Mouse (Mus musculus): ENCODE results near the gene Zc2hc1c. TPM values are rescaled to one million over a fixed set of nuclear protein-coding genes. Genes with fewer than 3 reads are reported as not detected.

The Zc2hc1c gene
- polyA plus RNA-seq, 1 experiment from 2014 or later, result 2.8 TPM

GRCm38 (mm10) chr12:85337567-85338311, 49.3 kb downstream of the Zc2hc1c start:
- Histone ChIP-seq H3K4me3 (ENCODE audit: low read depth, low read length) (peak overlapping the region; percentile 99), H3K9me3 (ENCODE audit: control insufficient read depth, low read depth, low read length) (no peaks in the 10 kb centered on the region), H3K27ac (ENCODE audit: low read length) (no peak overlapping the region), H3K36me3 (ENCODE audit: control insufficient read depth, insufficient read depth, low read length) (peaks cover 25% of the 10 kb centered on the region), H3K27me3 (ENCODE audit: control insufficient read depth, insufficient read depth, low read length) (no peaks in the 10 kb centered on the region), H3K4me2 (replicated peaks; ENCODE audit: low read depth, low read length) (peak overlapping the region; percentile 59), H3K4me1 (ENCODE audit: control insufficient read depth, insufficient read depth, low read length) (peaks cover 9% of the 10 kb centered on the region; the same call in 1 of the 2 replicates), H3K9ac (replicated peaks; ENCODE audit: low read depth, low read length) (no peak overlapping the region)
- WGBS, result 81% methylated on average over 6 of the region's 6 CpGs
- ATAC-seq (ENCODE audit: insufficient number of reproducible peaks, insufficient read depth, low FRiP score, low read depth), result no peak

GRCm38 (mm10) chr12:85338815-85339214, 50.4 kb downstream of the Zc2hc1c start:
- Histone ChIP-seq H3K4me1 (ENCODE audit: control insufficient read depth, insufficient read depth, low read length) (peaks cover 9% of the 10 kb centered on the region; the same call in 1 of the 2 replicates), H3K9ac (replicated peaks; ENCODE audit: low read depth, low read length) (peak overlapping the region; percentile 94), H3K36me3 (ENCODE audit: control insufficient read depth, insufficient read depth, low read length) (peaks cover 16% of the 10 kb centered on the region), H3K9me3 (ENCODE audit: control insufficient read depth, low read depth, low read length) (no peaks in the 10 kb centered on the region), H3K4me3 (ENCODE audit: low read depth, low read length) (peak overlapping the region; percentile 99), H3K4me2 (replicated peaks; ENCODE audit: low read depth, low read length) (peak overlapping the region; percentile 59), H3K27ac (ENCODE audit: low read length) (peak overlapping the region; percentile 88), H3K27me3 (ENCODE audit: control insufficient read depth, insufficient read depth, low read length) (no peaks in the 10 kb centered on the region)
- WGBS, result under 1% methylated on average over 42 of the region's 42 CpGs
- peak; percentile 70; the same call in 1 of the 2 replicates for ATAC-seq (ENCODE audit: insufficient number of reproducible peaks, insufficient read depth, low FRiP score, low read depth)

- H3K27me3 ChIP-seq (ENCODE audit: control insufficient read depth, insufficient read depth, low read length), result no peaks in the 10 kb centered on the region
- no peaks in the 10 kb centered on the region for H3K9me3 ChIP-seq (ENCODE audit: control insufficient read depth, low read depth, low read length)
- H3K36me3 ChIP-seq (ENCODE audit: control insufficient read depth, insufficient read depth, low read length), result peaks cover 16% of the 10 kb centered on the region
- WGBS, result under 1% methylated on average over 36 of the region's 36 CpGs
- peak within 1 kb of the TSS; percentile 59 for H3K4me2 ChIP-seq (replicated peaks; ENCODE audit: low read depth, low read length)
- peaks cover 9% of the 10 kb centered on the region; the same call in 1 of the 2 replicates for H3K4me1 ChIP-seq (ENCODE audit: control insufficient read depth, insufficient read depth, low read length)
- peak within 1 kb of the TSS; percentile 99 for H3K4me3 ChIP-seq (ENCODE audit: low read depth, low read length)
- peak within 1 kb of the TSS; percentile 88 for H3K27ac ChIP-seq (ENCODE audit: low read length)
- ATAC-seq (ENCODE audit: insufficient number of reproducible peaks, insufficient read depth, low FRiP score, low read depth), result peak; percentile 82
- H3K9ac ChIP-seq (replicated peaks; ENCODE audit: low read depth, low read length), result peak within 1 kb of the TSS; percentile 94
Measured at GRCm38 (mm10) chr12:85339243-85339729, 50.9 kb downstream of the Zc2hc1c start, which contains the start of gene Nek9. Nek9 (minus strand) TSS chr12:85339362.

- Histone ChIP-seq H3K4me1 (ENCODE audit: control insufficient read depth, insufficient read depth, low read length) (peaks cover 9% of the 10 kb centered on the region; the same call in 1 of the 2 replicates), H3K9me3 (ENCODE audit: control insufficient read depth, low read depth, low read length) (no peaks in the 10 kb centered on the region), H3K4me2 (replicated peaks; ENCODE audit: low read depth, low read length) (peak overlapping the region; percentile 59), H3K27me3 (ENCODE audit: control insufficient read depth, insufficient read depth, low read length) (no peaks in the 10 kb centered on the region), H3K4me3 (ENCODE audit: low read depth, low read length) (peak overlapping the region; percentile 99), H3K27ac (ENCODE audit: low read length) (no peak overlapping the region), H3K9ac (replicated peaks; ENCODE audit: low read depth, low read length) (no peak overlapping the region), H3K36me3 (ENCODE audit: control insufficient read depth, insufficient read depth, low read length) (peaks cover 18% of the 10 kb centered on the region)
- no peak for ATAC-seq (ENCODE audit: insufficient number of reproducible peaks, insufficient read depth, low FRiP score, low read depth)
- 52% methylated on average over 4 of the region's 4 CpGs for WGBS
Measured at GRCm38 (mm10) chr12:85339947-85340346, 51.6 kb downstream of the Zc2hc1c start.

- Histone ChIP-seq H3K9ac (replicated peaks; ENCODE audit: low read depth, low read length) (no peak overlapping the region), H3K36me3 (ENCODE audit: control insufficient read depth, insufficient read depth, low read length) (peaks cover 13% of the 10 kb centered on the region), H3K4me3 (ENCODE audit: low read depth, low read length) (no peak overlapping the region), H3K4me2 (replicated peaks; ENCODE audit: low read depth, low read length) (no peak overlapping the region), H3K4me1 (ENCODE audit: control insufficient read depth, insufficient read depth, low read length) (peaks cover 12% of the 10 kb centered on the region; the same call in 1 of the 2 replicates), H3K9me3 (ENCODE audit: control insufficient read depth, low read depth, low read length) (no peaks in the 10 kb centered on the region), H3K27ac (ENCODE audit: low read length) (no peak overlapping the region), H3K27me3 (ENCODE audit: control insufficient read depth, insufficient read depth, low read length) (no peaks in the 10 kb centered on the region)
- ATAC-seq (ENCODE audit: insufficient number of reproducible peaks, insufficient read depth, low FRiP score, low read depth), result no peak
- 52% methylated on average over 1 of the region's 1 CpGs for WGBS
Measured at GRCm38 (mm10) chr12:85341131-85341530, 52.7 kb downstream of the Zc2hc1c start.

GRCm38 (mm10) chr12:85342310-85342709, 53.9 kb downstream of the Zc2hc1c start:
- ATAC-seq (ENCODE audit: insufficient number of reproducible peaks, insufficient read depth, low FRiP score, low read depth), result no peak
- Histone ChIP-seq H3K4me2 (replicated peaks; ENCODE audit: low read depth, low read length) (no peak overlapping the region), H3K9ac (replicated peaks; ENCODE audit: low read depth, low read length) (no peak overlapping the region), H3K9me3 (ENCODE audit: control insufficient read depth, low read depth, low read length) (no peaks in the 10 kb centered on the region), H3K4me3 (ENCODE audit: low read depth, low read length) (no peak overlapping the region), H3K4me1 (ENCODE audit: control insufficient read depth, insufficient read depth, low read length) (peaks cover 12% of the 10 kb centered on the region; the same call in 1 of the 2 replicates), H3K27me3 (ENCODE audit: control insufficient read depth, insufficient read depth, low read length) (no peaks in the 10 kb centered on the region), H3K27ac (ENCODE audit: low read length) (no peak overlapping the region), H3K36me3 (ENCODE audit: control insufficient read depth, insufficient read depth, low read length) (peaks cover 10% of the 10 kb centered on the region; the same call in 1 of the 2 replicates)
- 82% methylated on average over 4 of the region's 4 CpGs for WGBS

GRCm38 (mm10) chr12:85344252-85344651, 55.9 kb downstream of the Zc2hc1c start:
- H3K4me2 ChIP-seq (replicated peaks; ENCODE audit: low read depth, low read length), result no peak overlapping the region
- 0 out of 2 replicates have a peak, but pooled peaks cover 6% of the 10 kb centered on the region for H3K4me1 ChIP-seq (ENCODE audit: control insufficient read depth, insufficient read depth, low read length)
- H3K9ac ChIP-seq (replicated peaks; ENCODE audit: low read depth, low read length), result no peak overlapping the region
- H3K27ac ChIP-seq (ENCODE audit: low read length), result no peak overlapping the region
- no peak for ATAC-seq (ENCODE audit: insufficient number of reproducible peaks, insufficient read depth, low FRiP score, low read depth)
- no peaks in the 10 kb centered on the region for H3K27me3 ChIP-seq (ENCODE audit: control insufficient read depth, insufficient read depth, low read length)
- peaks cover 17% of the 10 kb centered on the region for H3K36me3 ChIP-seq (ENCODE audit: control insufficient read depth, insufficient read depth, low read length)
- H3K4me3 ChIP-seq (ENCODE audit: low read depth, low read length), result no peak overlapping the region
- WGBS, result 70% methylated on average over 7 of the region's 7 CpGs
- no peaks in the 10 kb centered on the region for H3K9me3 ChIP-seq (ENCODE audit: control insufficient read depth, low read depth, low read length)

GRCm38 (mm10) chr12:85345559-85345958, 57.2 kb downstream of the Zc2hc1c start:
- Histone ChIP-seq H3K9ac (replicated peaks; ENCODE audit: low read depth, low read length) (no peak overlapping the region), H3K9me3 (ENCODE audit: control insufficient read depth, low read depth, low read length) (no peaks in the 10 kb centered on the region), H3K4me1 (ENCODE audit: control insufficient read depth, insufficient read depth, low read length) (0 out of 2 replicates have a peak, but pooled peaks cover 3% of the 10 kb centered on the region), H3K27me3 (ENCODE audit: control insufficient read depth, insufficient read depth, low read length) (no peaks in the 10 kb centered on the region), H3K36me3 (ENCODE audit: control insufficient read depth, insufficient read depth, low read length) (peaks cover 17% of the 10 kb centered on the region), H3K4me2 (replicated peaks; ENCODE audit: low read depth, low read length) (no peak overlapping the region), H3K27ac (ENCODE audit: low read length) (no peak overlapping the region), H3K4me3 (ENCODE audit: low read depth, low read length) (no peak overlapping the region)
- WGBS, result 90% methylated on average over 6 of the region's 6 CpGs
- ATAC-seq (ENCODE audit: insufficient number of reproducible peaks, insufficient read depth, low FRiP score, low read depth), result no peak
